Mouse (Mus musculus) heart, embryonic 15.5 days (tissue): Measurements from ENCODE around the gene March11. TPM values are rescaled to one million over a fixed set of nuclear protein-coding genes. Genes with fewer than 3 reads are reported as not detected.

Experiments used
- ATAC-seq: fragments of 200-750 bp; cut with Nextera tagmentation; replicated peaks from 2 replicates; pipeline ENCODE4 v1.8.0; 2017; ENCODE audit warnings: low read depth, moderate TSS enrichment; ENCODE audit not compliant: insufficient number of reproducible peaks, insufficient read depth, low FRiP score
- H3K27ac ChIP-seq: fragments of 300-500 bp; sonication (generic); 2 replicates; pipeline ENCODE4 v1.5.1; 2015; ENCODE audit warnings: mild to moderate bottlenecking, inconsistent platforms
- H3K27me3 ChIP-seq: fragments of 300-500 bp; sonication (generic); 2 replicates; pipeline ENCODE4 v1.6.1; 2015; ENCODE audit warnings: inconsistent platforms
- H3K36me3 ChIP-seq: fragments of 300-500 bp; sonication (generic); 2 replicates; pipeline ENCODE4 v1.6.1; 2015; ENCODE audit warnings: mild to moderate bottlenecking, inconsistent platforms
- H3K4me1 ChIP-seq: fragments of 300-500 bp; sonication (generic); replicated peaks from 2 replicates; pipeline ENCODE4 v1.6.1; 2015; ENCODE audit warnings: inconsistent platforms
- H3K4me2 ChIP-seq: fragments of 300-500 bp; sonication (generic); 2 replicates; pipeline ENCODE4 v1.6.1; 2015; ENCODE audit warnings: inconsistent platforms, mild to moderate bottlenecking, moderate library complexity
- H3K4me3 ChIP-seq: fragments of 300-500 bp; sonication (generic); 2 replicates; pipeline ENCODE4 v1.5.1; 2015; ENCODE audit warnings: mild to moderate bottlenecking, inconsistent platforms
- H3K9ac ChIP-seq: fragments of 300-500 bp; sonication (generic); 2 replicates; pipeline ENCODE4 v1.6.1; 2015; ENCODE audit warnings: mild to moderate bottlenecking, inconsistent platforms
- H3K9me3 ChIP-seq: fragments of 300-500 bp; sonication (generic); replicated peaks from 2 replicates; pipeline ENCODE4 v1.6.1; 2016; ENCODE audit warnings: inconsistent platforms
- WGBS: fragments of 180-500 bp; shearing (Covaris S2); methylation state at CpG from one replicate; pipeline ENCODE4 v1.1.7; 2015; ENCODE audit warnings: mixed read lengths; 5-methylcytosine and 5-hydroxymethylcytosine counted together
- polyA plus RNA-seq: library from polyadenylated mRNA; unstranded; fragments of >200 nt; fragmentation: Nextera tagmentation; extraction: Ambion mirVana; gene quantifications from 2 replicates; pipeline ENCODE4 v1.2.1, GENCODE M21; 2015

The March11 gene
- polyA plus RNA-seq, 1 experiment from 2014 or later, result 0.34 TPM

- no peak for ATAC-seq
- WGBS, result 84% methylated on average over 3 of the region's 3 CpGs
- no peaks in the 10 kb centered on the region for H3K4me1 ChIP-seq
- no peaks in the 10 kb centered on the region for H3K36me3 ChIP-seq
- H3K9me3 ChIP-seq, result no peaks in the 10 kb centered on the region
- no peak overlapping the region for H3K27ac ChIP-seq
- no peak overlapping the region for H3K4me3 ChIP-seq
- no peaks in the 10 kb centered on the region for H3K27me3 ChIP-seq
- no peak overlapping the region for H3K4me2 ChIP-seq
- H3K9ac ChIP-seq, result no peak overlapping the region
These were observed 66.1 kb downstream of the March11 start for GRCm38 (mm10) chr15:26374946-26375345.

- Histone ChIP-seq H3K4me2 (no peak overlapping the region), H3K36me3 (no peaks in the 10 kb centered on the region), H3K9ac (no peak overlapping the region), H3K9me3 (no peaks in the 10 kb centered on the region), H3K4me3 (no peak overlapping the region), H3K27ac (no peak overlapping the region), H3K4me1 (no peaks in the 10 kb centered on the region), H3K27me3 (no peaks in the 10 kb centered on the region)
- ATAC-seq, result no peak
- WGBS, result 52% methylated on average over 2 of the region's 2 CpGs
These were observed 68.5 kb downstream of the March11 start for GRCm38 (mm10) chr15:26377355-26377754.

GRCm38 (mm10) chr15:26378879-26379278 is 70.0 kb downstream of the March11 start:
- WGBS, result 73% methylated on average over 4 of the region's 4 CpGs
- Histone ChIP-seq H3K4me2 (no peak overlapping the region), H3K4me1 (no peaks in the 10 kb centered on the region), H3K27ac (no peak overlapping the region), H3K4me3 (no peak overlapping the region), H3K36me3 (no peaks in the 10 kb centered on the region), H3K9me3 (no peaks in the 10 kb centered on the region), H3K9ac (no peak overlapping the region), H3K27me3 (no peaks in the 10 kb centered on the region)
- no peak for ATAC-seq

GRCm38 (mm10) chr15:26379831-26380230 is 71.0 kb downstream of the March11 start:
- Histone ChIP-seq H3K9ac (no peak overlapping the region), H3K36me3 (no peaks in the 10 kb centered on the region), H3K4me3 (no peak overlapping the region), H3K27me3 (no peaks in the 10 kb centered on the region), H3K4me2 (no peak overlapping the region), H3K4me1 (no peaks in the 10 kb centered on the region), H3K27ac (no peak overlapping the region), H3K9me3 (no peaks in the 10 kb centered on the region)
- no peak for ATAC-seq
- whole genome bisulfite sequencing, result 80% methylated on average over 3 of the region's 3 CpGs

GRCm38 (mm10) chr15:26380844-26381243 is 72.0 kb downstream of the March11 start:
- Histone ChIP-seq H3K4me1 (no peaks in the 10 kb centered on the region), H3K4me3 (no peak overlapping the region), H3K9me3 (no peaks in the 10 kb centered on the region), H3K4me2 (no peak overlapping the region), H3K27ac (no peak overlapping the region), H3K27me3 (no peaks in the 10 kb centered on the region), H3K36me3 (no peaks in the 10 kb centered on the region), H3K9ac (no peak overlapping the region)
- ATAC-seq, result no peak
- WGBS, result 70% methylated on average over 1 of the region's 1 CpGs

GRCm38 (mm10) chr15:26390001-26390400 is 81.2 kb downstream of the March11 start:
- Histone ChIP-seq H3K9me3 (no peaks in the 10 kb centered on the region), H3K36me3 (no peaks in the 10 kb centered on the region), H3K4me1 (no peaks in the 10 kb centered on the region), H3K4me3 (no peak overlapping the region), H3K27me3 (no peaks in the 10 kb centered on the region), H3K9ac (no peak overlapping the region), H3K4me2 (no peak overlapping the region), H3K27ac (no peak overlapping the region)
- no peak for ATAC-seq
- WGBS, result 88% methylated on average over 9 of the region's 9 CpGs

GRCm38 (mm10) chr15:26396556-26396955 is 87.7 kb downstream of the March11 start:
- Histone ChIP-seq H3K9ac (no peak overlapping the region), H3K4me1 (no peaks in the 10 kb centered on the region), H3K27me3 (no peaks in the 10 kb centered on the region), H3K4me2 (no peak overlapping the region), H3K27ac (no peak overlapping the region), H3K4me3 (no peak overlapping the region), H3K9me3 (no peaks in the 10 kb centered on the region), H3K36me3 (no peaks in the 10 kb centered on the region)
- no peak for ATAC-seq
- 79% methylated on average over 2 of the region's 2 CpGs for WGBS

- no peak overlapping the region for H3K9ac ChIP-seq
- H3K27me3 ChIP-seq, result no peaks in the 10 kb centered on the region
- H3K4me2 ChIP-seq, result no peak overlapping the region
- 78% methylated on average over 3 of the region's 3 CpGs for WGBS
- H3K9me3 ChIP-seq, result no peaks in the 10 kb centered on the region
- no peak for ATAC-seq
- H3K36me3 ChIP-seq, result no peaks in the 10 kb centered on the region
- H3K4me3 ChIP-seq, result no peak overlapping the region
- no peaks in the 10 kb centered on the region for H3K4me1 ChIP-seq
- H3K27ac ChIP-seq, result no peak overlapping the region
These were observed 116.4 kb downstream of the March11 start for GRCm38 (mm10) chr15:26425284-26425683.

- ATAC-seq, result no peak
- Histone ChIP-seq H3K9me3 (no peaks in the 10 kb centered on the region), H3K27ac (no peak overlapping the region), H3K4me2 (no peak overlapping the region), H3K4me3 (no peak overlapping the region), H3K9ac (no peak overlapping the region), H3K27me3 (no peaks in the 10 kb centered on the region), H3K4me1 (no peaks in the 10 kb centered on the region), H3K36me3 (no peaks in the 10 kb centered on the region)
These were observed 117.4 kb downstream of the March11 start for GRCm38 (mm10) chr15:26426231-26426630.

- H3K27me3 ChIP-seq, result no peaks in the 10 kb centered on the region
- no peak overlapping the region for H3K27ac ChIP-seq
- no peak for ATAC-seq
- WGBS, result 77% methylated on average over 2 of the region's 2 CpGs
- no peaks in the 10 kb centered on the region for H3K9me3 ChIP-seq
- H3K4me2 ChIP-seq, result no peak overlapping the region
- no peaks in the 10 kb centered on the region for H3K36me3 ChIP-seq
- H3K4me3 ChIP-seq, result no peak overlapping the region
- no peak overlapping the region for H3K9ac ChIP-seq
- no peaks in the 10 kb centered on the region for H3K4me1 ChIP-seq
These were observed 121.7 kb downstream of the March11 start for GRCm38 (mm10) chr15:26430565-26430964.

GRCm38 (mm10) chr15:26432676-26433075 is 123.8 kb downstream of the March11 start:
- no peak overlapping the region for H3K27ac ChIP-seq
- 49% methylated on average over 2 of the region's 2 CpGs for WGBS
- H3K9me3 ChIP-seq, result no peaks in the 10 kb centered on the region
- no peak overlapping the region for H3K4me3 ChIP-seq
- no peaks in the 10 kb centered on the region for H3K36me3 ChIP-seq
- no peak overlapping the region for H3K9ac ChIP-seq
- no peaks in the 10 kb centered on the region for H3K4me1 ChIP-seq
- H3K27me3 ChIP-seq, result no peaks in the 10 kb centered on the region
- ATAC-seq, result no peak
- H3K4me2 ChIP-seq, result no peak overlapping the region

GRCm38 (mm10) chr15:26435725-26436124 is 126.9 kb downstream of the March11 start:
- Histone ChIP-seq H3K4me1 (no peaks in the 10 kb centered on the region), H3K4me2 (no peak overlapping the region)
- WGBS, result 77% methylated on average over 7 of the region's 7 CpGs

More at GRCm38 (mm10) chr15:26435725-26436124, 126.9 kb downstream of the March11 start:
- H3K4me3 ChIP-seq, result no peak overlapping the region
- no peak overlapping the region for H3K27ac ChIP-seq
- no peak overlapping the region for H3K9ac ChIP-seq
- ATAC-seq, result no peak
- H3K9me3 ChIP-seq, result no peaks in the 10 kb centered on the region
- no peaks in the 10 kb centered on the region for H3K27me3 ChIP-seq
- no peaks in the 10 kb centered on the region for H3K36me3 ChIP-seq
